Mouse (Mus musculus): ENCODE data around the gene Gm20830. TPM values are rescaled to one million over a fixed set of nuclear protein-coding genes. Genes with fewer than 3 reads are reported as not detected.
"Not testable (repeated sequence)": the region's sequence is repeated elsewhere in the genome, so short reads cannot be mapped to it uniquely, and the experiment has no call there.

Gene Gm20830
- total RNA-seq (2021) (not detected), polyA plus RNA-seq (2012; rRNA removed) (not detected in 2 replicates)
- long read RNA-seq: 0 reads

- H3K27ac ChIP-seq; H3K79me2 ChIP-seq (replicated peaks; ENCODE audit: control insufficient read depth, insufficient read depth, low read length); H3K4me1 ChIP-seq (ENCODE audit: control insufficient read depth, insufficient read depth, low read length); intact Hi-C loops (cut with DNase I); H3K36me3 ChIP-seq (ENCODE audit: control insufficient read depth, insufficient read depth, low read length); H3K9ac ChIP-seq (ENCODE audit: low read depth, low read length); H3K4me3 ChIP-seq; H3K27me3 ChIP-seq (ENCODE audit: control insufficient read depth, insufficient read depth, low read length); DNase-seq: not testable (repeated sequence)
- 11% methylated on average over 3 of the region's 3 CpGs for WGBS
These were observed at the start of gene Gm20830 for GRCm38 (mm10) chrY:6918182-6918581. Gene Gm20830, minus strand, starts transcription at chrY:6918282.

Other genes starting within 250 kb of the Gm20830 start
- not detected for gene Gm21719, start 235.4 kb downstream of the Gm20830 start, total RNA-seq (2021)
- not detected in 2 replicates for gene Gm21719, start 235.4 kb downstream of the Gm20830 start, polyA plus RNA-seq (2012; rRNA removed)